Mouse (Mus musculus) kidney, embryonic 16.5 days (tissue): ENCODE measurements at regions not wholly inside any gene's neighbourhood (a gene's known extent, or its start where the extent isn't known, plus 50 kb on each side); places are given as distances from the start of the nearest gene placed in this dataset.

Source experiments
- ATAC-seq: fragments of 200-750 bp; cut with Nextera tagmentation; 2 replicates; pipeline ENCODE4 v1.8.0; 2017; ENCODE audit warnings: moderate TSS enrichment; ENCODE audit not compliant: low FRiP score, low TSS enrichment
- H3K27ac ChIP-seq: fragments of 300-500 bp; sonication (generic); 2 replicates; pipeline ENCODE4 v1.5.1; 2014; ENCODE audit warnings: low read length
- H3K27me3 ChIP-seq: fragments of 300-500 bp; sonication (generic); 2 replicates; pipeline ENCODE4 v1.6.1; 2014; ENCODE audit warnings: low read length, control low read depth, mixed read lengths; ENCODE audit not compliant: insufficient read depth
- H3K36me3 ChIP-seq: fragments of 300-500 bp; sonication (generic); 2 replicates; pipeline ENCODE4 v1.6.1; 2014; ENCODE audit warnings: low read length, control low read depth, mixed read lengths; ENCODE audit not compliant: insufficient read depth
- H3K4me1 ChIP-seq: fragments of 300-500 bp; sonication (generic); 2 replicates; pipeline ENCODE4 v1.6.1; 2014; ENCODE audit warnings: low read length, control low read depth, mixed read lengths; ENCODE audit not compliant: insufficient read depth
- H3K4me2 ChIP-seq: fragments of 300-500 bp; sonication (generic); replicated peaks from 2 replicates; pipeline ENCODE4 v1.6.1; 2014; ENCODE audit warnings: low read depth, low read length
- H3K4me3 ChIP-seq: fragments of 300-500 bp; sonication (generic); 2 replicates; pipeline ENCODE4 v1.5.1; 2014; ENCODE audit warnings: mild to moderate bottlenecking, low read length
- H3K9ac ChIP-seq: fragments of 300-500 bp; sonication (generic); replicated peaks from 2 replicates; pipeline ENCODE4 v1.6.1; 2014; ENCODE audit warnings: low read length
- H3K9me3 ChIP-seq: fragments of 300-500 bp; sonication (generic); 2 replicates; pipeline ENCODE4 v1.6.1; 2016; ENCODE audit warnings: low read length, control low read depth
- WGBS: fragments of 180-500 bp; shearing (Covaris S2); extraction: QIAGEN DNeasy Blood & Tissue Kit; methylation state at CpG from one replicate; pipeline ENCODE4 v1.1.7; 2014; 5-methylcytosine and 5-hydroxymethylcytosine counted together

DNA sequence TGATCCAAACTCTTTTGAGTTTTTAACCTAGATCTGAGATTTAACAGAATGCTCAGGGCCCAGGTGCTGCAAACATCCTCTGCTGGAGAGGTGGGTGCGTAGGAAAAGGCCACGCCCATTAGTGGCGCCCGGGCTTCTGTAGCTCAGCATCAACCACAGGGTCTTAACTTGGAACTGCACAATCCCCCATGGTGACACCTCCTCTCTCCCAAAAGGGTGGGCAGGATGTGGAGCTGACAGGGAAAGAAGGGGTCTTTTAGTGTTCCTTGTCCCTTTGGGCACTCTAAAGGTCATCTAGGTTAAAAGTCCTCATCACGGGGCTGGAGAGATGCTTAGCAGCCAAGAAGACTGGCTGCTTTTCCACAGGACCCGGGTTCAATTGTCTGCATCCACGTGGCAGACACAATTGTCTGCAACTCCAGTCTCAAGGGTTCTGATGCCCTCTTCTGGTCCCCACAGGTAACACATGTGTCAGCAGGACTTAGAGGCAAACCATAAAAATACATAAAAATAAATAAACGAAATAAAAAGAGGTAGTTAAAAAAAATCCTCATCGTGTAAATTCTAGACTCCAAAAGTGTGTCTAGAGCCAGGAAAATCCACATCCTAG, 96.2 kb downstream of the Tmem30b start:
- no peak overlapping the region for H3K9ac ChIP-seq
- no peaks in the 10 kb centered on the region for H3K36me3 ChIP-seq
- 60% methylated on average over 9 of the region's 9 CpGs for WGBS
- H3K4me2 ChIP-seq = no peak overlapping the region
- no peak overlapping the region; the same call in 1 of the 2 replicates for H3K27ac ChIP-seq
- H3K4me1 ChIP-seq = peaks cover 20% of the 10 kb centered on the region
- ATAC-seq = no peak
- H3K9me3 ChIP-seq = no peaks in the 10 kb centered on the region
- no peaks in the 10 kb centered on the region for H3K27me3 ChIP-seq
- H3K4me3 ChIP-seq = no peak overlapping the region

DNA sequence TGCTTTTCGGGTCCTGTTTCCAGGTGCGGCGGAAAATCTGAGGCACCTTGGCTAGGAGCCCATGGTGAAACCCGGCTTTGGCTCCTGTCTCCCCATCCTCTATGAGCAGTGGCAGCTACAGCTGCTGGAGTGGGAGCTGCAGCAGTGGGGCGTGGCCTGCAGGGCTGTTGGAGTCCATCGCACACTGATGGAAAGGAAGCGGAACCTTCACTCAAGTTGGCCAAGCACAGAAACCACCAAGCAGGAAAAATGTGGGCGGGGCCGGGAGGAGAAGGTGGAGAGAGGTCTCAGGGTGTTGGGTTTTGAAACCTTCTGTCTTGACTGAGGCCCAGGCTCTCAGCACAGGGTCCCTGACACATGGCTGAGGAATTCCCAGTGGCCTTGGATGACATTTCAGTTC, 97.1 kb downstream of the Tmem30b start:
- Histone ChIP-seq H3K9ac (0 out of 2 replicates have a peak overlapping the region, but pooled peaks have one; percentile 6), H3K9me3 (no peaks in the 10 kb centered on the region), H3K4me1 (peaks cover 27% of the 10 kb centered on the region), H3K4me3 (no peak overlapping the region), H3K4me2 (peak overlapping the region; percentile 22), H3K36me3 (no peaks in the 10 kb centered on the region), H3K27me3 (no peaks in the 10 kb centered on the region), H3K27ac (peak overlapping the region; percentile 83)
- 44% methylated on average over 9 of the region's 9 CpGs for WGBS
- ATAC-seq = peak; percentile 84

GRCm38 (mm10) chr12:73448388-73448965, 97.7 kb downstream of the Tmem30b start:
- H3K27ac ChIP-seq = peak overlapping the region; percentile 83
- no peak overlapping the region for H3K4me3 ChIP-seq
- H3K36me3 ChIP-seq = no peaks in the 10 kb centered on the region
- peak overlapping the region; percentile 22 for H3K4me2 ChIP-seq
- H3K27me3 ChIP-seq = no peaks in the 10 kb centered on the region
- peaks cover 27% of the 10 kb centered on the region for H3K4me1 ChIP-seq
- H3K9me3 ChIP-seq = no peaks in the 10 kb centered on the region
- ATAC-seq = no peak
- H3K9ac ChIP-seq = 0 out of 2 replicates have a peak overlapping the region, but pooled peaks have one; percentile 6
- WGBS = 33% methylated on average over 10 of the region's 10 CpGs

- Histone ChIP-seq H3K9me3 (no peaks in the 10 kb centered on the region), H3K9ac (no peak overlapping the region), H3K27me3 (no peaks in the 10 kb centered on the region), H3K4me3 (no peak overlapping the region), H3K4me2 (no peak overlapping the region), H3K27ac (peak overlapping the region; percentile 66; the same call in 1 of the 2 replicates), H3K4me1 (peaks cover 27% of the 10 kb centered on the region), H3K36me3 (no peaks in the 10 kb centered on the region)
- WGBS = 86% methylated on average over 6 of the region's 6 CpGs
- ATAC-seq = no peak
Observed at GRCm38 (mm10) chr12:73447172-73447571, 99.0 kb downstream of the Tmem30b start.

DNA sequence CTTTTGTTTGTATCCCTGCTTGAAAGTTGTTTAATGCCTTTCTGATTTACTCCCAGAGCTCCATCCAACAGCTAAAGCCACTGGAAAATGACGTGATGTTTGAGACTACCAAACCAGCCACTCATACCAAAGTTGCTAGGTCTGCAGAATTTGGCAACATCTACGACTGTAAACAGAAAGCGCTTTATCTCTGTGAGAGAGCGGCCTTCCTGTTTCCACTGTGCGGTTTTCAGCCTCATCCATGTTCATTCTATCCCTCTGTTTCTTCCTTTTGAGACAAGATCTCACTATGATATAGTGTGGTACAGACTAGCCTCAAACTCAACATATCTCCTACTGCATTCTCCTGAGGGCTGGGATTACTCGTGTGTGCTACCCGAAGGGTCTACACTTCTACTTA, 100.0 kb downstream of the Tmem30b start:
- 90% methylated on average over 7 of the region's 7 CpGs for WGBS
- Histone ChIP-seq H3K36me3 (no peaks in the 10 kb centered on the region), H3K27me3 (no peaks in the 10 kb centered on the region), H3K9ac (no peak overlapping the region), H3K4me1 (peaks cover 32% of the 10 kb centered on the region), H3K4me2 (no peak overlapping the region), H3K9me3 (no peaks in the 10 kb centered on the region), H3K4me3 (no peak overlapping the region), H3K27ac (peak overlapping the region; percentile 52; the same call in 1 of the 2 replicates)
- ATAC-seq = no peak

- Histone ChIP-seq H3K27me3 (no peaks in the 10 kb centered on the region), H3K9me3 (no peaks in the 10 kb centered on the region), H3K9ac (0 out of 2 replicates have a peak overlapping the region, but pooled peaks have one; percentile 31), H3K36me3 (no peaks in the 10 kb centered on the region), H3K4me1 (peaks cover 33% of the 10 kb centered on the region), H3K4me3 (no peak overlapping the region), H3K27ac (peak overlapping the region; percentile 84), H3K4me2 (0 out of 2 replicates have a peak overlapping the region, but pooled peaks have one; percentile 15)
- ATAC-seq = peak; percentile 56; the same call in 1 of the 2 replicates
- 60% methylated on average over 10 of the region's 10 CpGs for WGBS
Observed at GRCm38 (mm10) chr12:73445562-73445961, 100.6 kb downstream of the Tmem30b start.

- H3K36me3 ChIP-seq = no peaks in the 10 kb centered on the region
- WGBS = 51% methylated on average over 10 of the region's 10 CpGs
- 0 out of 2 replicates have a peak overlapping the region, but pooled peaks have one; percentile 31 for H3K9ac ChIP-seq
- H3K4me1 ChIP-seq = peaks cover 35% of the 10 kb centered on the region
- peak overlapping the region; percentile 84 for H3K27ac ChIP-seq
- 0 out of 2 replicates have a peak overlapping the region, but pooled peaks have one; percentile 15 for H3K4me2 ChIP-seq
- no peaks in the 10 kb centered on the region for H3K9me3 ChIP-seq
- no peak for ATAC-seq
- H3K4me3 ChIP-seq = no peak overlapping the region
- no peaks in the 10 kb centered on the region for H3K27me3 ChIP-seq
Observed at GRCm38 (mm10) chr12:73445128-73445527, 101.1 kb downstream of the Tmem30b start.

DNA sequence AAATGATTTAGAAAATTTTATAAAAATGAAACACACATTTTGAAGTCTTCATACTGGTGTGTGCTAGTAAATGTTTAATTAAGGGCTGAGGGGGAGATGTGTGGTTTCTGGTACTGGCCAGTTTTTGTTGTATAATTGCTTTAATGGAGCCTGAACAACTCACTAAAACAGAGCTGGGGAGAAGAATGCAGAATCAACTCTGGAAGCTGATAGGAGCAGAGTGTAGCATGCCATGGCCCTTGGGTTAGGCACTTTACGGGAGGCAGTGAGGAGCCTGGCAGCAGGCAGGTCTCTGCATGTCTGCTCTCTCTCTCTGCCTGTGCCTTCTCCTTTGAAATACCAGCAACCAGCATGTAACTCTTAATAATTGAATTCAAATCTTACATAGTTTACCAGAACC, 104.9 kb downstream of the Tmem30b start:
- no peaks in the 10 kb centered on the region for H3K27me3 ChIP-seq
- WGBS = 46% methylated on average over 1 of the region's 1 CpGs
- peak overlapping the region; percentile 65; the same call in 1 of the 2 replicates for H3K27ac ChIP-seq

DNA sequence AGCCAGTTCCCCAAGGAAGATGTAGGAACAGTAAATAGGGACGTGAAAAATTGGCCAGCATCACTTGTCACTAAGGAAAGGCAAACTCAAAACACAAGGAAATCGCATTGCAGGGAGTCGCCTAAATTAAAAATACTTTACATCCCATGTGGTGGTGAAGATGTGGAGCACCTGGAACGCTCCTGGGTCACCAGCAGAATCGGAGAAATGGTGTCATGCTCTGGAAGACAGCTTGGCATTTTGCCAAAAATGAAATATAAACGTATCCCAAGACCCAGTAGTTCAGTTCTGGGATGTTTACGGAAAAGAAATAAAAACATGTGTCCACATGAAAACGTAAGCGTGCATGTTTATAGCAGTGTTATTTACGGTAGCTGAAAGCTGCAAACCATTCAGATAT, 111.5 kb downstream of the Tmem30b start:
- no peak overlapping the region for H3K9ac ChIP-seq
- no peak for ATAC-seq

More for the DNA sequence above, 104.9 kb downstream of the Tmem30b start:
- Histone ChIP-seq H3K36me3 (no peaks in the 10 kb centered on the region), H3K9ac (no peak overlapping the region), H3K9me3 (no peaks in the 10 kb centered on the region), H3K4me3 (no peak overlapping the region), H3K4me2 (no peak overlapping the region), H3K4me1 (peaks cover 24% of the 10 kb centered on the region)
- ATAC-seq = peak; percentile 75

GRCm38 (mm10) chr12:73432546-73432945, 113.6 kb downstream of the Tmem30b start:
- no peaks in the 10 kb centered on the region for H3K9me3 ChIP-seq
- ATAC-seq = no peak
- H3K27ac ChIP-seq = no peak overlapping the region
- WGBS = 85% methylated on average over 5 of the region's 5 CpGs
- no peak overlapping the region for H3K4me3 ChIP-seq
- H3K36me3 ChIP-seq = no peaks in the 10 kb centered on the region
- H3K4me1 ChIP-seq = 0 out of 2 replicates have a peak, but pooled peaks cover 3% of the 10 kb centered on the region
- H3K27me3 ChIP-seq = no peaks in the 10 kb centered on the region
- H3K4me2 ChIP-seq = no peak overlapping the region
- no peak overlapping the region for H3K9ac ChIP-seq

More for the DNA sequence above, 111.5 kb downstream of the Tmem30b start:
- H3K4me3 ChIP-seq = no peak overlapping the region
- no peaks in the 10 kb centered on the region for H3K9me3 ChIP-seq
- no peak overlapping the region for H3K27ac ChIP-seq
- no peak overlapping the region for H3K4me2 ChIP-seq
- H3K4me1 ChIP-seq = no peaks in the 10 kb centered on the region
- H3K36me3 ChIP-seq = no peaks in the 10 kb centered on the region
- WGBS = 56% methylated on average over 10 of the region's 10 CpGs
- H3K27me3 ChIP-seq = no peaks in the 10 kb centered on the region
